Comparison of ENCODE assay signal across 9 mouse cellular contexts in the genomic region with DNA sequence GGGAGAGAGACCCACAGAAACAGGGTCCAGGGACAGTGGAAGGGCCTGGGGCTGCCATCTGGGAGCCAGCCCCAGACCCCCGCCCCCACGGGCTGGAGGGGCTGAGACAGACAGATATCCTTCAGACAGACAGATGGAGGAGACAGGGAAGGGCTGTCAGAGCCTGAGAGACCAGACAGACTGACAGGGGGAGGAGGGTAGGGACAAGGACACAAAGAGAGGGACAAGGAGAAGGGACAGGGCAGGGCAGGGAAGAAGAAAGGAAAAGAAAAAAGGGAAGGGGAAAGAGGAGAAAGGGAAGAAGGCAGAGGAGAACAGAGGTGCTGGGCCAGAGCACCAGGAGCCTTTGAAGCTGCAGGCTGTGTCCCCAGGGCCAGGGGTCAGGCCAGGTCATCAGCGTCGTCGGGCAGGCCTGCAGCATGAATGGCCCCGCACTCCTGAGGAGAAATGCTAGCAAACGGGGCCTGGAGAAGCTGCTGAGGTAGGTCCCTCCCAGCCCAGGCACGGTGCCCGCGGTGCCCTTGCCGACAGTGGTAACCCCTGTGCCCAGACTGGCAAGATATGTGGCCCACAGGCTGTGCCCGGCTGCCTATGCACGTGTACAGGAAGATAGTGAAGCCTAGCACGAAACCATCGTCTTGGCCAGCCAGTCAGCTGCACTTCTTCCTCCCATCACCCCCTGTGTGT. TPM values are rescaled to one million over a fixed set of nuclear protein-coding genes. Genes with fewer than 3 reads are reported as not detected.
DNase-seq lines count a peak whose midpoint lies in the region; ATAC-seq and TF ChIP-seq lines count a peak whose summit lies in the region.
"Had no signal": no experiment of that assay in that cellular context is flagged by ENCODE, and none has a peak within 500 bp of the region (broad histone marks: within the 10 kb centered on the region; RNA-seq: fewer than 3 reads in every experiment).

No protein-coding gene starts in this region.

- H3K9me3 ChIP-seq in hindbrain, embryonic 11.5 days (ENCODE audit: control insufficient read depth, low read length), result no peaks in the 10 kb centered on the region
- H3K9me3 ChIP-seq in hindbrain, embryonic 14.5 days (ENCODE audit: control insufficient read depth, low read length), result no peaks in the 10 kb centered on the region
- H3K9me3 ChIP-seq in heart, embryonic 11.5 days (replicated peaks; ENCODE audit: control insufficient read depth, low read length), result no peaks in the 10 kb centered on the region
- no peaks in the 10 kb centered on the region for H3K9me3 ChIP-seq in liver, embryonic 12.5 days (replicated peaks)
- H3K9me3 ChIP-seq: G1E had no signal

- H3K27me3 ChIP-seq in hindbrain, embryonic 11.5 days (ENCODE audit: control insufficient read depth, insufficient read depth, low read length), result 0 out of 2 replicates have a peak, but pooled peaks cover 2% of the 10 kb centered on the region
- H3K27me3 ChIP-seq in hindbrain, embryonic 14.5 days (ENCODE audit: control insufficient read depth, insufficient read depth, low read length), result no peaks in the 10 kb centered on the region
- H3K27me3 ChIP-seq in heart, embryonic 11.5 days (ENCODE audit: control insufficient read depth, insufficient read depth, low read length), result no peaks in the 10 kb centered on the region
- H3K27me3 ChIP-seq in liver, embryonic 12.5 days (replicated peaks), result 0 out of 2 replicates have a peak, but pooled peaks cover 11% of the 10 kb centered on the region

- no peak for TF ChIP-seq CTCF in left cerebral cortex, adult 2 months (IDR thresholded peaks at IDR 0.05)

- H3K4me1 ChIP-seq in hindbrain, embryonic 11.5 days (replicated peaks; ENCODE audit: control insufficient read depth, insufficient read depth, low read length), result peaks cover 14% of the 10 kb centered on the region
- H3K4me1 ChIP-seq in hindbrain, embryonic 14.5 days (replicated peaks; ENCODE audit: control insufficient read depth, insufficient read depth, low read length), result peaks cover 11% of the 10 kb centered on the region
- peaks cover 44% of the 10 kb centered on the region for H3K4me1 ChIP-seq in heart, embryonic 11.5 days (ENCODE audit: control insufficient read depth, insufficient read depth, low read length)
- H3K4me1 ChIP-seq in liver, embryonic 12.5 days, result peaks cover 11% of the 10 kb centered on the region; the same call in 1 of the 2 replicates

- 21% methylated on average over 15 of the region's 15 CpGs for WGBS in hindbrain, embryonic 11.5 days
- 24% methylated on average over 15 of the region's 15 CpGs for WGBS in hindbrain, embryonic 14.5 days
- WGBS in heart, embryonic 11.5 days (ENCODE audit: insufficient replicate concordance), result 45% methylated on average over 15 of the region's 15 CpGs
- 55% methylated on average over 15 of the region's 15 CpGs for WGBS in liver, embryonic 12.5 days (ENCODE audit: insufficient replicate concordance)

- H3K36me3 ChIP-seq in hindbrain, embryonic 11.5 days (ENCODE audit: control insufficient read depth, insufficient read depth, low read length), result no peaks in the 10 kb centered on the region
- H3K36me3 ChIP-seq in hindbrain, embryonic 14.5 days (replicated peaks; ENCODE audit: control insufficient read depth, insufficient read depth), result no peaks in the 10 kb centered on the region
- H3K36me3 ChIP-seq in heart, embryonic 11.5 days (ENCODE audit: control insufficient read depth, insufficient read depth, low read length), result no peaks in the 10 kb centered on the region
- no peaks in the 10 kb centered on the region for H3K36me3 ChIP-seq in liver, embryonic 12.5 days
- H3K36me3 ChIP-seq: G1E had no signal

- H3K27ac ChIP-seq in hindbrain, embryonic 11.5 days (ENCODE audit: low read depth, low read length), result peak overlapping the region; percentile 43
- H3K27ac ChIP-seq in hindbrain, embryonic 14.5 days, result no peak overlapping the region
- peak overlapping the region; percentile 86 for H3K27ac ChIP-seq in heart, embryonic 11.5 days (ENCODE audit: low read depth, low read length)
- H3K27ac ChIP-seq in liver, embryonic 12.5 days, result peak overlapping the region; percentile 2
- H3K27ac ChIP-seq in left cerebral cortex, adult 2 months, result no peak overlapping the region

- H3K9ac ChIP-seq in hindbrain, embryonic 11.5 days (ENCODE audit: low read depth, low read length), result peak overlapping the region; percentile 47
- no peak overlapping the region; the same call in 1 of the 2 replicates for H3K9ac ChIP-seq in hindbrain, embryonic 14.5 days
- H3K9ac ChIP-seq in heart, embryonic 11.5 days (ENCODE audit: low read depth, low read length), result peak overlapping the region; percentile 69
- H3K9ac ChIP-seq in liver, embryonic 12.5 days, result no peak overlapping the region; the same call in 1 of the 2 replicates

- DNase-seq in hindbrain, embryonic 11.5 days (ENCODE audit: low spot score), result peak; percentile 49
- no peak for DNase-seq in hindbrain, embryonic 14.5 days (ENCODE audit: low spot score)
- peak; percentile 16 to 61 for DNase-seq in adrenal gland, postnatal 36 days
- no peak for DNase-seq in spleen, postnatal 36 days (ENCODE audit: low spot score in 2 of 2)
- DNase-seq in left cerebral cortex, adult 2 months (ENCODE audit: extremely low spot score in 1 of 2, low spot score in 2 of 2), result no peak
- no peak for DNase-seq in layer of hippocampus, postnatal 14 days (ENCODE audit: low spot score in 2 of 2)

- H3K4me3 ChIP-seq in hindbrain, embryonic 11.5 days (ENCODE audit: low read depth, low read length), result no peak overlapping the region
- no peak overlapping the region for H3K4me3 ChIP-seq in hindbrain, embryonic 14.5 days (replicated peaks; ENCODE audit: low read length)
- H3K4me3 ChIP-seq in heart, embryonic 11.5 days (ENCODE audit: low read depth, low read length), result 0 out of 2 replicates have a peak overlapping the region, but pooled peaks have one; percentile 14
- no peak overlapping the region for H3K4me3 ChIP-seq in liver, embryonic 12.5 days
- H3K4me3 ChIP-seq in left cerebral cortex, adult 2 months, result no peak overlapping the region

- ATAC-seq in hindbrain, embryonic 11.5 days (ENCODE audit: low FRiP score), result peak; percentile 32
- ATAC-seq in hindbrain, embryonic 14.5 days (ENCODE audit: low FRiP score), result no peak
- no peak for ATAC-seq in heart, embryonic 11.5 days (replicated peaks; ENCODE audit: insufficient number of reproducible peaks, low FRiP score, low TSS enrichment)
- ATAC-seq in liver, embryonic 12.5 days, result no peak

- intact Hi-C loops in left cerebral cortex, adult 2 months (cut with DNase I), result no loop called here

- H3K4me2 ChIP-seq in hindbrain, embryonic 11.5 days (replicated peaks; ENCODE audit: low read depth, low read length), result no peak overlapping the region
- no peak overlapping the region for H3K4me2 ChIP-seq in hindbrain, embryonic 14.5 days (replicated peaks)
- H3K4me2 ChIP-seq in heart, embryonic 11.5 days, result peak overlapping the region; percentile 45
- H3K4me2 ChIP-seq in liver, embryonic 12.5 days, result no peak overlapping the region

RNA-seq across cellular contexts. Expression of a gene that starts 11.4 kb away (rescaled TPM):
- polyA plus RNA-seq in hindbrain, embryonic 11.5 days (2014; fragmentation: Nextera tagmentation; extraction: Ambion mirVana), result 16.1 and 18.7 TPM in 2 replicates
- polyA plus RNA-seq in hindbrain, embryonic 14.5 days (2014; fragmentation: Nextera tagmentation; extraction: Ambion mirVana), result 4.8 and 8.2 TPM in 2 replicates
- 10 to 100 TPM; 16.8 to 23.1 TPM for total RNA-seq in adrenal gland, postnatal 36 days (2021)
- polyA plus RNA-seq in heart, embryonic 11.5 days (2014; fragmentation: Nextera tagmentation; extraction: Ambion mirVana), result 31.4 and 32.1 TPM in 2 replicates
- 16.7 and 17.0 TPM in 2 replicates for polyA plus RNA-seq in liver, embryonic 12.5 days (2016; fragmentation: Nextera tagmentation; extraction: Ambion mirVana)
- 1 to 10 TPM; 3.4 to 7.1 TPM for total RNA-seq in left cerebral cortex, adult 2 months (2021)
- total RNA-seq in layer of hippocampus, postnatal 14 days (2021), result 1 to 10 TPM; 4.2 to 4.7 TPM

RNA-seq across cellular contexts. Expression of a gene that starts 26.6 kb away (rescaled TPM):
- polyA plus RNA-seq in hindbrain, embryonic 11.5 days (2014; fragmentation: Nextera tagmentation; extraction: Ambion mirVana), result 1.7 and 1.9 TPM in 2 replicates
- 1.2 and 1.6 TPM in 2 replicates for polyA plus RNA-seq in hindbrain, embryonic 14.5 days (2014; fragmentation: Nextera tagmentation; extraction: Ambion mirVana)
- total RNA-seq in adrenal gland, postnatal 36 days (2021), result 1 to 10 TPM in 1 of 2 experiments, under 1 TPM in 1; 0.40 to 1.2 TPM
- polyA plus RNA-seq in heart, embryonic 11.5 days (2014; fragmentation: Nextera tagmentation; extraction: Ambion mirVana), result 16.0 and 16.3 TPM in 2 replicates
- 0.51 TPM in 1 of 2 replicates, not detected in the other for polyA plus RNA-seq in liver, embryonic 12.5 days (2016; fragmentation: Nextera tagmentation; extraction: Ambion mirVana)
- not detected for total RNA-seq in left cerebral cortex, adult 2 months (2021)
- under 1 TPM; 0.92 to 0.95 TPM for total RNA-seq in layer of hippocampus, postnatal 14 days (2021)
- total RNA-seq: G1E had no signal
- polyA plus RNA-seq: G1E had no signal

RNA-seq across cellular contexts. Expression of a gene that starts 30.4 kb away (rescaled TPM):
- 1.4 and 1.7 TPM in 2 replicates for polyA plus RNA-seq in hindbrain, embryonic 11.5 days (2014; fragmentation: Nextera tagmentation; extraction: Ambion mirVana)
- polyA plus RNA-seq in hindbrain, embryonic 14.5 days (2014; fragmentation: Nextera tagmentation; extraction: Ambion mirVana), result 1.0 TPM in 1 of 2 replicates, not detected in the other
- under 1 TPM; 0.50 to 0.89 TPM for total RNA-seq in adrenal gland, postnatal 36 days (2021)
- 46.1 and 51.6 TPM in 2 replicates for polyA plus RNA-seq in heart, embryonic 11.5 days (2014; fragmentation: Nextera tagmentation; extraction: Ambion mirVana)
- polyA plus RNA-seq in liver, embryonic 12.5 days (2016; fragmentation: Nextera tagmentation; extraction: Ambion mirVana), result 1.8 and 2.4 TPM in 2 replicates
- under 1 TPM in 1 of 2 experiments, not detected in 1; 0.50 TPM for total RNA-seq in left cerebral cortex, adult 2 months (2021)
- total RNA-seq in layer of hippocampus, postnatal 14 days (2021), result under 1 TPM in 1 of 2 experiments, not detected in 1; 0.37 TPM

RNA-seq across cellular contexts. Expression of a gene that starts 37.4 kb away (rescaled TPM):
- polyA plus RNA-seq in hindbrain, embryonic 11.5 days (2014; fragmentation: Nextera tagmentation; extraction: Ambion mirVana), result not detected in 2 replicates
- polyA plus RNA-seq in hindbrain, embryonic 14.5 days (2014; fragmentation: Nextera tagmentation; extraction: Ambion mirVana), result not detected in 2 replicates
- total RNA-seq in adrenal gland, postnatal 36 days (2021), result not detected
- polyA plus RNA-seq in heart, embryonic 11.5 days (2014; fragmentation: Nextera tagmentation; extraction: Ambion mirVana), result 0.26 and 0.31 TPM in 2 replicates
- not detected in 2 replicates for polyA plus RNA-seq in liver, embryonic 12.5 days (2016; fragmentation: Nextera tagmentation; extraction: Ambion mirVana)
- total RNA-seq in left cerebral cortex, adult 2 months (2021), result not detected
- total RNA-seq in layer of hippocampus, postnatal 14 days (2021), result not detected
- polyA plus RNA-seq: G1E had no signal

Comparison
In these comparisons a context has a peak if more than half of its experiments do, and no peak if none do; other contexts are left out.
1. DNase-seq: peak in hindbrain, embryonic 11.5 days (single experiment) and adrenal gland, postnatal 36 days (2 of 2); none in hindbrain, embryonic 14.5 days (single experiment), spleen, postnatal 36 days (0 of 2), left cerebral cortex, adult 2 months (0 of 2) and layer of hippocampus, postnatal 14 days (0 of 2).
2. H3K27ac ChIP-seq: peak in hindbrain, embryonic 11.5 days (single experiment), heart, embryonic 11.5 days (single experiment) and liver, embryonic 12.5 days (single experiment); none in hindbrain, embryonic 14.5 days (single experiment) and left cerebral cortex, adult 2 months (single experiment).
3. H3K9ac ChIP-seq: peak in hindbrain, embryonic 11.5 days (single experiment) and heart, embryonic 11.5 days (single experiment); none in hindbrain, embryonic 14.5 days (single experiment) and liver, embryonic 12.5 days (single experiment).
4. RNA of a gene that starts 30.4 kb away (polyA plus RNA-seq): 46.1 to 51.6 TPM in heart, embryonic 11.5 days; 1.8 to 2.4 TPM in liver, embryonic 12.5 days, 1.4 to 1.7 TPM in hindbrain, embryonic 11.5 days and 1.0 TPM in hindbrain, embryonic 14.5 days; every median in the first group is over 10 times any median in the second.